Comparison of ENCODE assay signal across 8 mouse cellular contexts in genomic region chr14:54653496-54653895, GRCm38 (mm10). TPM values are rescaled to one million over a fixed set of nuclear protein-coding genes. Genes with fewer than 3 reads are reported as not detected.
DNase-seq lines count a peak whose midpoint lies in the region; ATAC-seq and TF ChIP-seq lines count a peak whose summit lies in the region.

No protein-coding gene starts in this region.

- TF ChIP-seq EP300 in liver, embryonic 14.5 days (IDR thresholded peaks at IDR 0.05; ENCODE audit: low read depth): no peak

- peak overlapping the region; percentile 73 for H3K9ac ChIP-seq in heart, embryonic 16.5 days (ENCODE audit: low read length)
- peak overlapping the region; percentile 58 for H3K9ac ChIP-seq in liver, embryonic 14.5 days (replicated peaks)
- peak overlapping the region; percentile 52; the same call in 1 of the 2 replicates for H3K9ac ChIP-seq in stomach, embryonic 15.5 days

- H3K27ac ChIP-seq in forebrain, embryonic 10.5 days: peak overlapping the region; percentile 95
- H3K27ac ChIP-seq in heart, embryonic 16.5 days (ENCODE audit: low read length): peak overlapping the region; percentile 50
- H3K27ac ChIP-seq in liver, embryonic 14.5 days: peak overlapping the region; percentile 65
- peak overlapping the region; percentile 80 for H3K27ac ChIP-seq in stomach, embryonic 15.5 days

- peaks cover 58% of the 10 kb centered on the region for H3K4me1 ChIP-seq in E14TG2a.4 (replicated peaks; ENCODE audit: low read depth, low read length)
- H3K4me1 ChIP-seq in forebrain, embryonic 10.5 days: peaks cover 51% of the 10 kb centered on the region
- H3K4me1 ChIP-seq in heart, embryonic 16.5 days (ENCODE audit: control insufficient read depth, insufficient read depth, low read length): peaks cover 22% of the 10 kb centered on the region
- peaks cover 14 to 19% of the 10 kb centered on the region in 2 experiments for H3K4me1 ChIP-seq in liver, embryonic 14.5 days (replicated peaks; ENCODE audit: control insufficient read depth in 2 of 2, insufficient read depth in 2 of 2, low read length in 1 of 2)
- H3K4me1 ChIP-seq in stomach, embryonic 15.5 days: peaks cover 14% of the 10 kb centered on the region

- no peaks in the 10 kb centered on the region for H3K9me3 ChIP-seq in E14TG2a.4 (ENCODE audit: low read length)
- H3K9me3 ChIP-seq in forebrain, embryonic 10.5 days: no peaks in the 10 kb centered on the region
- H3K9me3 ChIP-seq in heart, embryonic 16.5 days (replicated peaks; ENCODE audit: control insufficient read depth, low read length): no peaks in the 10 kb centered on the region
- no peaks in the 10 kb centered on the region for H3K9me3 ChIP-seq in liver, embryonic 14.5 days (ENCODE audit: control insufficient read depth, low read length)
- H3K9me3 ChIP-seq in stomach, embryonic 15.5 days: no peaks in the 10 kb centered on the region

- H3K27me3 ChIP-seq in E14TG2a.4 (ENCODE audit: insufficient read depth, low read length): no peaks in the 10 kb centered on the region
- H3K27me3 ChIP-seq in forebrain, embryonic 10.5 days (ENCODE audit: poor library complexity, severe bottlenecking): no peaks in the 10 kb centered on the region
- no peaks in the 10 kb centered on the region for H3K27me3 ChIP-seq in heart, embryonic 16.5 days (ENCODE audit: control insufficient read depth, insufficient read depth, low read length)
- no peaks in the 10 kb centered on the region for H3K27me3 ChIP-seq in liver, embryonic 14.5 days (ENCODE audit: control insufficient read depth, insufficient read depth, low read length)
- H3K27me3 ChIP-seq in stomach, embryonic 15.5 days (replicated peaks): no peaks in the 10 kb centered on the region

- peak; percentile 91 for ATAC-seq in heart, embryonic 16.5 days (replicated peaks; ENCODE audit: extremely low read depth, insufficient read depth, low FRiP score)
- ATAC-seq in liver, embryonic 14.5 days (ENCODE audit: insufficient read depth): peak; percentile 85
- ATAC-seq in stomach, embryonic 15.5 days (ENCODE audit: insufficient read depth, low FRiP score, low read depth): peak; percentile 87

- H3K36me3 ChIP-seq in E14TG2a.4 (ENCODE audit: insufficient read depth, low read length): peaks cover 75% of the 10 kb centered on the region
- H3K36me3 ChIP-seq in forebrain, embryonic 10.5 days (replicated peaks): peaks cover 83% of the 10 kb centered on the region
- H3K36me3 ChIP-seq in heart, embryonic 16.5 days (ENCODE audit: control insufficient read depth, insufficient read depth): peaks cover 43% of the 10 kb centered on the region
- H3K36me3 ChIP-seq in liver, embryonic 14.5 days (replicated peaks; ENCODE audit: control insufficient read depth, insufficient read depth, low read depth): peaks cover 58% of the 10 kb centered on the region
- peaks cover 42% of the 10 kb centered on the region for H3K36me3 ChIP-seq in stomach, embryonic 15.5 days

- H3K4me2 ChIP-seq in heart, embryonic 16.5 days (ENCODE audit: low read depth, low read length): peak overlapping the region; percentile 73
- H3K4me2 ChIP-seq in liver, embryonic 14.5 days (ENCODE audit: low read depth): peak overlapping the region; percentile 91
- peak overlapping the region; percentile 60 for H3K4me2 ChIP-seq in stomach, embryonic 15.5 days

- peak overlapping the region; percentile 93 for H3K4me3 ChIP-seq in E14TG2a.4 (replicated peaks; ENCODE audit: low read length)
- H3K4me3 ChIP-seq in forebrain, embryonic 10.5 days: peak overlapping the region; percentile 77
- peak overlapping the region; percentile 63 for H3K4me3 ChIP-seq in heart, embryonic 16.5 days (ENCODE audit: low read length)
- H3K4me3 ChIP-seq in liver, embryonic 14.5 days (ENCODE audit: insufficient read depth in 1 of 2, low read depth in 2 of 2, low read length in 2 of 2): peak overlapping the region; percentile 62 to 98
- peak overlapping the region; percentile 65 for H3K4me3 ChIP-seq in stomach, embryonic 15.5 days (replicated peaks)

- WGBS in forebrain, embryonic 10.5 days: 2% methylated on average over 12 of the region's 12 CpGs
- 0% methylated on average over 12 of the region's 12 CpGs for WGBS in heart, embryonic 16.5 days
- 0% methylated on average over 12 of the region's 12 CpGs for WGBS in liver, embryonic 14.5 days (ENCODE audit: insufficient replicate concordance)
- under 1% methylated on average over 12 of the region's 12 CpGs for WGBS in stomach, embryonic 15.5 days

- DNase-seq in c-Kit-positive CD71-negative TER-119-negative erythroid progenitor cells, embryonic 14.5 days (ENCODE audit: low read depth): peak; percentile 76
- peak; percentile 88 for DNase-seq in forebrain, embryonic 10.5 days (ENCODE audit: extremely low spot score, low spot score)
- peak; percentile 92 to 95 for DNase-seq in kidney, postnatal 25 days
- DNase-seq in liver, embryonic 14.5 days (ENCODE audit: low read depth in 3 of 3, low spot score in 3 of 3): peak; percentile 76 to 78 (median 77)
- DNase-seq in neural tube, embryonic 10.5 days (ENCODE audit: extremely low spot score, low spot score): peak; percentile 89

- no peak for TF ChIP-seq CTCF in E14TG2a.4 (conservative IDR thresholded peaks at IDR 0.05; ENCODE audit: low read length)
- peak; percentile 26; the same call in 1 of the 2 replicates for TF ChIP-seq CTCF in liver, embryonic 14.5 days (IDR thresholded peaks at IDR 0.05; ENCODE audit: low read depth)

RNA-seq across cellular contexts. Expression of gene Cdh24, which starts 12.3 kb away (rescaled TPM):
- 4.7 and 5.4 TPM in 2 replicates for polyA plus RNA-seq in forebrain, embryonic 10.5 days (2016; fragmentation: Nextera tagmentation; extraction: Ambion mirVana)
- 1.4 and 1.9 TPM in 2 replicates for polyA plus RNA-seq in heart, embryonic 16.5 days (2015; fragmentation: Nextera tagmentation; extraction: Ambion mirVana)
- 1.4 and 1.6 TPM in 2 replicates for polyA plus RNA-seq in liver, embryonic 14.5 days (2012; rRNA removed)
- 0.08 and 0.13 TPM in 2 replicates for polyA plus RNA-seq in liver, embryonic 14.5 days (2014; fragmentation: Nextera tagmentation; extraction: Ambion mirVana)
- polyA plus RNA-seq in stomach, embryonic 15.5 days (2015; fragmentation: Nextera tagmentation; extraction: Ambion mirVana): 3.7 and 4.5 TPM in 2 replicates

RNA-seq across cellular contexts. Expression of gene Gm17606, which starts 12.7 kb away (rescaled TPM):
- polyA plus RNA-seq in forebrain, embryonic 10.5 days (2016; fragmentation: Nextera tagmentation; extraction: Ambion mirVana): not detected in 2 replicates
- polyA plus RNA-seq in heart, embryonic 16.5 days (2015; fragmentation: Nextera tagmentation; extraction: Ambion mirVana): not detected in 2 replicates
- not detected in 2 replicates for polyA plus RNA-seq in liver, embryonic 14.5 days (2012; rRNA removed)
- polyA plus RNA-seq in liver, embryonic 14.5 days (2014; fragmentation: Nextera tagmentation; extraction: Ambion mirVana): not detected in 2 replicates
- not detected in 2 replicates for polyA plus RNA-seq in stomach, embryonic 15.5 days (2015; fragmentation: Nextera tagmentation; extraction: Ambion mirVana)

RNA-seq across cellular contexts. Expression of gene Psmb11, which starts 32.3 kb away (rescaled TPM):
- polyA plus RNA-seq in forebrain, embryonic 10.5 days (2016; fragmentation: Nextera tagmentation; extraction: Ambion mirVana): 0.05 and 0.12 TPM in 2 replicates
- polyA plus RNA-seq in heart, embryonic 16.5 days (2015; fragmentation: Nextera tagmentation; extraction: Ambion mirVana): 9.5 and 22.3 TPM in 2 replicates
- not detected in 2 replicates for polyA plus RNA-seq in liver, embryonic 14.5 days (2012; rRNA removed)
- polyA plus RNA-seq in liver, embryonic 14.5 days (2014; fragmentation: Nextera tagmentation; extraction: Ambion mirVana): 0.03 TPM in 1 of 2 replicates, not detected in the other
- 0.03 TPM in 2 replicates for polyA plus RNA-seq in stomach, embryonic 15.5 days (2015; fragmentation: Nextera tagmentation; extraction: Ambion mirVana)

RNA-seq across cellular contexts. Expression of gene 1700123O20Rik, which starts 32.5 kb away (rescaled TPM):
- 104 and 109 TPM in 2 replicates for polyA plus RNA-seq in forebrain, embryonic 10.5 days (2016; fragmentation: Nextera tagmentation; extraction: Ambion mirVana)
- 42.8 and 49.8 TPM in 2 replicates for polyA plus RNA-seq in heart, embryonic 16.5 days (2015; fragmentation: Nextera tagmentation; extraction: Ambion mirVana)
- polyA plus RNA-seq in liver, embryonic 14.5 days (2012; rRNA removed): 29.6 and 33.6 TPM in 2 replicates
- 39.9 and 42.8 TPM in 2 replicates for polyA plus RNA-seq in liver, embryonic 14.5 days (2014; fragmentation: Nextera tagmentation; extraction: Ambion mirVana)
- 79.3 and 84.8 TPM in 2 replicates for polyA plus RNA-seq in stomach, embryonic 15.5 days (2015; fragmentation: Nextera tagmentation; extraction: Ambion mirVana)

RNA-seq across cellular contexts. Expression of gene Acin1, which starts 33.2 kb away (rescaled TPM):
- polyA plus RNA-seq in forebrain, embryonic 10.5 days (2016; fragmentation: Nextera tagmentation; extraction: Ambion mirVana): 142 and 146 TPM in 2 replicates
- 69.1 and 73.5 TPM in 2 replicates for polyA plus RNA-seq in heart, embryonic 16.5 days (2015; fragmentation: Nextera tagmentation; extraction: Ambion mirVana)
- polyA plus RNA-seq in liver, embryonic 14.5 days (2012; rRNA removed): 43.5 and 64.5 TPM in 2 replicates
- polyA plus RNA-seq in liver, embryonic 14.5 days (2014; fragmentation: Nextera tagmentation; extraction: Ambion mirVana): 43.2 and 47.9 TPM in 2 replicates
- polyA plus RNA-seq in stomach, embryonic 15.5 days (2015; fragmentation: Nextera tagmentation; extraction: Ambion mirVana): 111 and 116 TPM in 2 replicates

Comparison
In these comparisons a context has a peak if more than half of its experiments do, and no peak if none do; other contexts are left out.
1. Peak in every context shown above with its lines: DNase-seq, ATAC-seq, H3K4me3 ChIP-seq and H3K27ac ChIP-seq.